Mouse (Mus musculus) embryonic facial prominence, embryonic 12.5 days (tissue): ENCODE data around the gene Itgb2. TPM values are rescaled to one million over a fixed set of nuclear protein-coding genes. Genes with fewer than 3 reads are reported as not detected.

ENCODE experiments used
- ATAC-seq: fragments of 200-750 bp; cut with Nextera tagmentation; 2 replicates; pipeline ENCODE4 v1.8.0; 2017; ENCODE audit not compliant: insufficient number of reproducible peaks, insufficient read depth, low FRiP score, low TSS enrichment
- H3K27ac ChIP-seq: fragments of 300-500 bp; sonication (generic); 2 replicates; pipeline ENCODE4 v1.5.1; 2016; ENCODE audit warnings: mild to moderate bottlenecking
- H3K27me3 ChIP-seq: fragments of 300-500 bp; sonication (generic); 2 replicates; pipeline ENCODE4 v1.6.1; 2016; ENCODE audit warnings: mild to moderate bottlenecking, moderate library complexity
- H3K36me3 ChIP-seq: fragments of 300-500 bp; sonication (generic); 2 replicates; pipeline ENCODE4 v1.6.1; 2016; ENCODE audit warnings: mild to moderate bottlenecking
- H3K4me1 ChIP-seq: fragments of 300-500 bp; sonication (generic); 2 replicates; pipeline ENCODE4 v1.6.1; 2016
- H3K4me2 ChIP-seq: fragments of 300-500 bp; sonication (generic); replicated peaks from 2 replicates; pipeline ENCODE4 v1.6.1; 2016; ENCODE audit warnings: mild to moderate bottlenecking, moderate library complexity
- H3K4me3 ChIP-seq: fragments of 300-500 bp; sonication (generic); 2 replicates; pipeline ENCODE4 v1.5.1; 2016; ENCODE audit warnings: mild to moderate bottlenecking
- H3K9ac ChIP-seq: fragments of 300-500 bp; sonication (generic); 2 replicates; pipeline ENCODE4 v1.6.1; 2016; ENCODE audit warnings: mild to moderate bottlenecking, moderate library complexity
- H3K9me3 ChIP-seq: fragments of 300-500 bp; sonication (generic); 2 replicates; pipeline ENCODE4 v1.6.1; 2016; ENCODE audit warnings: mild to moderate bottlenecking, moderate library complexity
- WGBS: fragments of 180-500 bp; shearing (Covaris S2); methylation state at CpG from one replicate; pipeline ENCODE4 v1.1.7; 2016; 5-methylcytosine and 5-hydroxymethylcytosine counted together
- polyA plus RNA-seq: library from polyadenylated mRNA; unstranded; fragments of >200 nt; fragmentation: Nextera tagmentation; extraction: Ambion mirVana; gene quantifications from 2 replicates; pipeline ENCODE4 v1.2.1, GENCODE M21; 2016

Itgb2 gene
- polyA plus RNA-seq, 1 experiment from 2014 or later = 1.3 TPM

DNA sequence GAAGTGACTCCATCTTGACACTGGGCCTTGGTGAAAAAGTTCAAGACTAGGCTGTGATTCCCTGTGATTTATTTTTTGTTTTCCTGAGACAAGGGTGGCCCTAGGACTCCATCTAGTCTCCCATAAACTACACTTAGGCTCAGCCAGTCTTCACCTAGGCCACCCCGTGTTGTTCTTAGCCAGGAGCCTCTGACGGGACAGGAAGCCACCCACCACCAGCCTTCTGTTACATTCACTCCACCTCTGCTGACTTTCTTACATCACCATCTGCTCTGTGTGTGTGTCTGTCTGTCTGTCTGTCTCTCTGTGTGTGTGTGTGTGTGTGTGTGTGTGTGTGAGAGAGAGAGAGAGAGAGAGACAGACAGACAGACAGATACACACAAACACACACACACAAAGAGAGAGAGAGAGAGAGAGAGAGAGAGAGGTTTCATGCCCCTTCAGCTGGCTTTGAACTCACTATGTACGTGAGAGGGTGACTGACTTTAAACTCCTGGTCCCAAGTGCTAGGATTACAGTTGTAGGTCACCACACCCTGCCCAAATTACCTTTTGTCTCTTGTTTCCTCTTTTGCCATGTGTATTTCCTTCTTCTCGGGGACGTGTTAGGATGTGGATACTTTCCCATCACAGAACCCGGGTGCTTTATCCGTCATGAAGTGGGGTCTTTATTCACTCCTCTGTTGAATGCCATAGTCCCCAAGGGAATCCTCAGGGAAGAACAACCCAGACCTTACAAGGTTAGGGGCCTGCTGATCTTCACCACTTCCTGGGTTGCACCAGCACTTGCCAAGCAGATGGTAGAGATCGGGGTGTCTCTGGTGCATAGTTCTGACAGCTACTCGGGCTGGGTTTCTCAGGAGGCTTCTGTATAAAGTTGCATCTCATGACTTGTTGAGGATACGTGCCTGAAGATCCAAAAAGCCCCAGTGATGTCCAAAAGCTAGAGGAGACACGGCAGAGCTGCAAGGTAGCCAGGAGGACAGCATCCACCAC, 7.5 kb downstream of the Itgb2 start:
- H3K4me1 ChIP-seq = no peaks in the 10 kb centered on the region
- 79% methylated on average over 11 of the region's 11 CpGs for WGBS
- no peak for ATAC-seq

GRCm38 (mm10) chr10:77539320-77539945, 9.4 kb downstream of the Itgb2 start:
- no peak for ATAC-seq
- 84% methylated on average over 7 of the region's 7 CpGs for WGBS
- Histone ChIP-seq H3K9me3 (no peaks in the 10 kb centered on the region), H3K27me3 (no peaks in the 10 kb centered on the region), H3K4me2 (no peak overlapping the region), H3K36me3 (no peaks in the 10 kb centered on the region), H3K27ac (no peak overlapping the region), H3K4me1 (no peaks in the 10 kb centered on the region), H3K4me3 (no peak overlapping the region), H3K9ac (no peak overlapping the region)

More for the DNA sequence above, 7.5 kb downstream of the Itgb2 start:
- Histone ChIP-seq H3K27ac (no peak overlapping the region), H3K27me3 (no peaks in the 10 kb centered on the region), H3K4me3 (no peak overlapping the region), H3K4me2 (no peak overlapping the region), H3K9ac (no peak overlapping the region), H3K36me3 (no peaks in the 10 kb centered on the region), H3K9me3 (no peaks in the 10 kb centered on the region)

- 83% methylated on average over 4 of the region's 4 CpGs for WGBS
- H3K4me2 ChIP-seq = no peak overlapping the region
Measured at GRCm38 (mm10) chr10:77540576-77541102, 10.6 kb downstream of the Itgb2 start.

DNA sequence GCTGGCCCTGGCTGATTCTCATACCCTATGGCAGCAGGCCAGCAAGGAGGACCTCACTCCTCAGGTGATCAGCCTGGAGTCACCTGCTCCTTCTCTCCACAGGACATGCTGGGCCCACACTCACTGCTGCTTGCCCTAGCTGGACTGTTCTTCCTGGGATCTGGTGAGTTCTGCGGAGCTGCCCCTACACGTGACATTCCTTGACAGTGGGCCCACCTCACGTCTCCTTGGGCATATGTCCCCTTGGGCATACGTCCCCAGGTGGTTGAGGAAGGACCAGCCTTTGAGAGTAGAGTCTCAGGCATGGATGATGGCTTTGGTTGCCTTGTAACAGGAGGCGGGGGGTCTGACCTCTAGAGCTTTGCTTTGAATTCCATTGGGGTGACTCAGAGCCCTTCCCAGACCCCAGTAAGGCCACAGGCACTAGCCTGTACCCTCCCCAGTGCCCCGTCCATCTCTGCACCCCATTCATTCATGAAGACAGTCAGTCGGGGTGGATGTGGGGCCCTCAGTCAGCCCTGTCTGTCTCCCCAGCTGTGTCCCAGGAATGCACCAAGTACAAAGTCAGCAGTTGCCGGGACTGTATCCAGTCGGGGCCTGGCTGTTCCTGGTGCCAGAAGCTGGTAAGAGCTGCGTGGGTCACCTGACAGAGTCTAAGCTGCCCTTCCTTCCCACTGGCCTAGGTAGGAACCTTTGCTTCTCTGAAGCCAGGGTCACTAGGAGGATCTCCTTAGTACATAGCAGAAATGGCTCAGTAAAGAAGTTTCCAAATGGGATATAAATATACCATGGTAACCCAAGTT, 12.0 kb downstream of the Itgb2 start:
- WGBS = 78% methylated on average over 10 of the region's 10 CpGs

More at GRCm38 (mm10) chr10:77540576-77541102, 10.6 kb downstream of the Itgb2 start:
- Histone ChIP-seq H3K36me3 (no peaks in the 10 kb centered on the region), H3K27me3 (no peaks in the 10 kb centered on the region), H3K9ac (no peak overlapping the region), H3K4me1 (no peaks in the 10 kb centered on the region), H3K9me3 (no peaks in the 10 kb centered on the region), H3K4me3 (no peak overlapping the region), H3K27ac (no peak overlapping the region)
- no peak for ATAC-seq

GRCm38 (mm10) chr10:77543226-77543625, 13.2 kb downstream of the Itgb2 start:
- ATAC-seq = no peak
- Histone ChIP-seq H3K4me1 (no peaks in the 10 kb centered on the region), H3K27ac (no peak overlapping the region), H3K4me2 (no peak overlapping the region), H3K9ac (no peak overlapping the region), H3K36me3 (no peaks in the 10 kb centered on the region), H3K4me3 (no peak overlapping the region), H3K27me3 (no peaks in the 10 kb centered on the region), H3K9me3 (no peaks in the 10 kb centered on the region)
- 46% methylated on average over 7 of the region's 7 CpGs for WGBS

More for the DNA sequence above, 12.0 kb downstream of the Itgb2 start:
- H3K9ac ChIP-seq = no peak overlapping the region
- no peaks in the 10 kb centered on the region for H3K27me3 ChIP-seq
- no peak overlapping the region for H3K4me2 ChIP-seq
- no peaks in the 10 kb centered on the region for H3K36me3 ChIP-seq
- H3K4me1 ChIP-seq = no peaks in the 10 kb centered on the region
- no peak for ATAC-seq
- H3K27ac ChIP-seq = no peak overlapping the region
- H3K9me3 ChIP-seq = no peaks in the 10 kb centered on the region
- no peak overlapping the region for H3K4me3 ChIP-seq

GRCm38 (mm10) chr10:77544916-77545315, 14.9 kb downstream of the Itgb2 start:
- Histone ChIP-seq H3K36me3 (no peaks in the 10 kb centered on the region), H3K9ac (no peak overlapping the region), H3K4me1 (no peaks in the 10 kb centered on the region), H3K27me3 (no peaks in the 10 kb centered on the region), H3K9me3 (no peaks in the 10 kb centered on the region), H3K27ac (no peak overlapping the region), H3K4me3 (no peak overlapping the region), H3K4me2 (no peak overlapping the region)
- ATAC-seq = no peak
- WGBS = 80% methylated on average over 5 of the region's 5 CpGs

GRCm38 (mm10) chr10:77548576-77548975, 18.5 kb downstream of the Itgb2 start:
- ATAC-seq = no peak
- H3K36me3 ChIP-seq = no peaks in the 10 kb centered on the region
- no peaks in the 10 kb centered on the region for H3K9me3 ChIP-seq
- no peak overlapping the region for H3K9ac ChIP-seq
- no peak overlapping the region for H3K4me3 ChIP-seq
- H3K4me2 ChIP-seq = no peak overlapping the region
- WGBS = 85% methylated on average over 10 of the region's 10 CpGs
- no peak overlapping the region for H3K27ac ChIP-seq
- H3K27me3 ChIP-seq = no peaks in the 10 kb centered on the region
- 0 out of 2 replicates have a peak, but pooled peaks cover 3% of the 10 kb centered on the region for H3K4me1 ChIP-seq

DNA sequence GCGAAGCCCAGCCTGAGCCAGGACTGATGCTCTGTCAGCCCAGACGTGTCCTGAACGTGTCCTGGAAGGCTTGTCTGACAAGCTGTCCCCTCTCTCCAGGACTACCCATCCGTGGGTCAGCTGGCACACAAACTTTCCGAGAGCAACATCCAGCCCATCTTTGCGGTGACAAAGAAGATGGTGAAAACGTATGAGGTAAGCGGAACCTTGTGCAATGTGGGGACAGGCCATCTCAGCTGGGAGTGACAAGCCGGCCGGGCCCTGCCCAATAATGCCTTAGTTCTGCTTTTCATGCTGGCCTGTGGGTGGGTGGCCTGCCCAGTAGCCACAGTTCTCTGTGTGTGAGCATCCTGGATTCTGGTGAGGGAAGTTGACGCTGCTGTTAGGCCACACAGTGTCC, 20.8 kb downstream of the Itgb2 start:
- Histone ChIP-seq H3K36me3 (no peaks in the 10 kb centered on the region), H3K9me3 (no peaks in the 10 kb centered on the region), H3K9ac (no peak overlapping the region), H3K27ac (no peak overlapping the region), H3K27me3 (no peaks in the 10 kb centered on the region), H3K4me3 (no peak overlapping the region), H3K4me2 (no peak overlapping the region), H3K4me1 (0 out of 2 replicates have a peak, but pooled peaks cover 3% of the 10 kb centered on the region)
- no peak for ATAC-seq
- 69% methylated on average over 11 of the region's 11 CpGs for WGBS

DNA sequence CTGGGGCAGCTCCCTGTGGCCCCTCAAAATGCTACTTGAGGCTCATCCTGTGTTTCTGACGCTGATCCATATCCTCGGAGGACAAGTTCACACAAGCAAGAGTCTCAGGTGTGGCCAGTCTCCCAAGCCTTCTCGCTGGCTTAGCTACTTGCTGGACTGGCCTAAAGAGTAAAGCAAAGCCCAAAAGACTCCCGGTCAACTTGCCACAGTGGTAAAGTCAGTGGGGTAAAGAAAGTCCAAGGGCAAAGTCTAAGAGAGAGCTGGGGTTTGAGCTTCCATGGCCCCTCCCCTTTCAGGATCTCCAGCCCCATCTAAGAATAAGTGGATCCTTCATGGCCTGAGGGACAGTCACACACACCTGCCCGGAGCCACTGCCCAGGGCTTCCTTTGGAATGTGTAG, 22.1 kb downstream of the Itgb2 start:
- WGBS = 85% methylated on average over 5 of the region's 5 CpGs

DNA sequence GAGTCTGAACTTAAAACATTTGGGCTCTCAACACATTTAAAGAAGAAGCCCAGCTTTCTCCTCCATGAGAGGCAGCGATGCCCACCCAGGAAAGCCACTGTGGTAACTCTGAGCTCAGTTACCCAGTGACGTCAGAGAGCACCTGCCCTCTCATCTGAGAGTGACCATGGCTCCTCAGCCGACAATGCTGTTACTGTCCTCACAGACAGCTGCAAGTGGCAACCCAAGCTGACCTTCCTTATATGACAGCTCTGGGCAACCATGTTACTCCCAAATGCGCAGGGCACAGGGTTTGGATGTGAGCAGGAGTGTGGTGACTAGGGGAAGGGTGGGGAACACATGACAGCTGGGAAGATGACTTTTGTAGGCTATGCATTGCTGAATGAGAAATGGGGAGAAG, 23.2 kb downstream of the Itgb2 start:
- no peaks in the 10 kb centered on the region for H3K9me3 ChIP-seq
- H3K4me3 ChIP-seq = no peak overlapping the region
- H3K9ac ChIP-seq = no peak overlapping the region
- WGBS = 75% methylated on average over 4 of the region's 4 CpGs
- H3K27me3 ChIP-seq = no peaks in the 10 kb centered on the region
- no peak overlapping the region for H3K4me2 ChIP-seq
- no peak for ATAC-seq
- no peak overlapping the region for H3K27ac ChIP-seq
- H3K36me3 ChIP-seq = no peaks in the 10 kb centered on the region
- 0 out of 2 replicates have a peak, but pooled peaks cover 3% of the 10 kb centered on the region for H3K4me1 ChIP-seq

More for the DNA sequence above, 22.1 kb downstream of the Itgb2 start:
- Histone ChIP-seq H3K4me1 (0 out of 2 replicates have a peak, but pooled peaks cover 3% of the 10 kb centered on the region), H3K4me3 (no peak overlapping the region), H3K27ac (no peak overlapping the region), H3K9ac (no peak overlapping the region), H3K27me3 (no peaks in the 10 kb centered on the region), H3K4me2 (no peak overlapping the region), H3K36me3 (no peaks in the 10 kb centered on the region), H3K9me3 (no peaks in the 10 kb centered on the region)
- ATAC-seq = no peak

GRCm38 (mm10) chr10:77554918-77555317, 24.9 kb downstream of the Itgb2 start:
- Histone ChIP-seq H3K27me3 (no peaks in the 10 kb centered on the region), H3K9ac (no peak overlapping the region), H3K9me3 (no peaks in the 10 kb centered on the region), H3K27ac (no peak overlapping the region), H3K4me2 (no peak overlapping the region), H3K4me3 (no peak overlapping the region), H3K36me3 (no peaks in the 10 kb centered on the region), H3K4me1 (0 out of 2 replicates have a peak, but pooled peaks cover 3% of the 10 kb centered on the region)
- no peak for ATAC-seq
- 83% methylated on average over 4 of the region's 4 CpGs for WGBS
